Mouse (Mus musculus) forebrain, embryonic 12.5 days (tissue): Measurements from ENCODE around the gene B430306N03Rik. TPM values are rescaled to one million over a fixed set of nuclear protein-coding genes. Genes with fewer than 3 reads are reported as not detected.

Source experiments
- ATAC-seq: fragments of 200-750 bp; cut with Nextera tagmentation; 2 replicates; pipeline ENCODE4 v1.8.0; 2017; ENCODE audit warnings: moderate TSS enrichment; ENCODE audit not compliant: low FRiP score
- H3K27ac ChIP-seq: fragments of 300-500 bp; sonication (generic); 2 replicates; pipeline ENCODE4 v1.5.1; 2016; ENCODE audit warnings: mild to moderate bottlenecking
- H3K27me3 ChIP-seq: fragments of 300-500 bp; sonication (generic); 2 replicates; pipeline ENCODE4 v1.6.1; 2016; ENCODE audit warnings: mild to moderate bottlenecking
- H3K36me3 ChIP-seq: fragments of 300-500 bp; sonication (generic); replicated peaks from 2 replicates; pipeline ENCODE4 v1.6.1; 2016; ENCODE audit warnings: mild to moderate bottlenecking
- H3K4me1 ChIP-seq: fragments of 300-500 bp; sonication (generic); 2 replicates; pipeline ENCODE4 v1.6.1; 2016
- H3K4me2 ChIP-seq: fragments of 300-500 bp; sonication (generic); 2 replicates; pipeline ENCODE4 v1.6.1; 2016; ENCODE audit warnings: mild to moderate bottlenecking, moderate library complexity
- H3K4me3 ChIP-seq: fragments of 300-500 bp; sonication (generic); replicated peaks from 2 replicates; pipeline ENCODE4 v1.5.1; 2016; ENCODE audit warnings: mild to moderate bottlenecking
- H3K9ac ChIP-seq: fragments of 300-500 bp; sonication (generic); 2 replicates; pipeline ENCODE4 v1.6.1; 2016; ENCODE audit warnings: mild to moderate bottlenecking
- H3K9me3 ChIP-seq: fragments of 300-500 bp; sonication (generic); 2 replicates; pipeline ENCODE4 v1.6.1; 2016
- WGBS: fragments of 180-500 bp; shearing (Covaris S2); methylation state at CpG from one replicate; pipeline ENCODE4 v1.1.7; 2016; 5-methylcytosine and 5-hydroxymethylcytosine counted together
- polyA plus RNA-seq: library from polyadenylated mRNA; unstranded; fragments of >200 nt; fragmentation: Nextera tagmentation; extraction: Ambion mirVana; gene quantifications from 2 replicates; pipeline ENCODE4 v1.2.1, GENCODE M21; 2016

B430306N03Rik gene
- polyA plus RNA-seq, 1 experiment from 2014 or later, result not detected

DNA sequence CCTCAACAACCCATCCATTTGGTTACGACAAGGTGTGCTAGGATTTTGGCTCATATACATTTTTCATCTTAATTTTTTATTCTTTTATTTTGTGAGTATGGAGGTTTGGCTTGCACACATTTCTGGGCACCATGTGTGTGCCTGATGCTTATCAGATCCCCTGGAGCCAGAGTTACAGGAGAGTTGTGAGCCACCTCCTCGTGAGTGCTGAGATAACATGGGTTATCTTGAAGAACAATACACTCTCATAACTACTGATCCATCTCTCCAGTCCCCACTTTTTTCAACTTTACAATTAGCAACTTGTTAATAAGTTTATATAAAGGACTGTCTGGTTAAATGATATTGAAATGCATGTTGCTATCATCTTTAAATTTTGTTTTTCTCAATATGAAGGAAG is 5.3 kb downstream of the B430306N03Rik start:
- Histone ChIP-seq H3K9ac (no peak overlapping the region), H3K27me3 (no peaks in the 10 kb centered on the region), H3K4me3 (no peak overlapping the region), H3K9me3 (no peaks in the 10 kb centered on the region), H3K4me2 (no peak overlapping the region), H3K27ac (no peak overlapping the region), H3K4me1 (no peaks in the 10 kb centered on the region), H3K36me3 (no peaks in the 10 kb centered on the region)
- no peak for ATAC-seq
- WGBS, result 82% methylated on average over 2 of the region's 2 CpGs

GRCm38 (mm10) chr17:48323236-48323635 is 7.3 kb downstream of the B430306N03Rik start:
- Histone ChIP-seq H3K36me3 (no peaks in the 10 kb centered on the region), H3K27me3 (no peaks in the 10 kb centered on the region), H3K9ac (no peak overlapping the region), H3K4me3 (no peak overlapping the region), H3K4me2 (no peak overlapping the region), H3K27ac (no peak overlapping the region), H3K4me1 (no peaks in the 10 kb centered on the region), H3K9me3 (no peaks in the 10 kb centered on the region)
- no peak for ATAC-seq
- 63% methylated on average over 3 of the region's 3 CpGs for WGBS

DNA sequence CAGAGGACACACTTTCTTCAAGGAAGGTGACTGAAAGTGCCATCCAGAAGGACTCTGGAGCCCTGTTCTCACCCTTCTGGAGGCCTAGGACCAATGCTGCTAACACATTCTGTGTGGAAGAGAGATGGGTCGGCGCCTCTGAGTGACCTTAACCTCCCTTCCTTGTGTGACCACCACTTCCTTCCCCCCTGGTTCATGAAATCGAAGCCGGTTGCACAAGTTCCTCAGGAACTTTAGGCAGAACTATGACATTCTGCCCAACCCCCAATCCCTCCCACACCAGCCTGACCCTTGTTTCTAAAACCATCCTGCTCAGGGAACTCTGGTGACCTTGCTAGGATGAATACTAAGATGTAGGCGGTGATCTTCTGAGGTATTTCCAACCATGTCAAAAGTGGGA is 8.3 kb downstream of the B430306N03Rik start:
- H3K36me3 ChIP-seq, result no peaks in the 10 kb centered on the region
- WGBS, result 93% methylated on average over 5 of the region's 5 CpGs

DNA sequence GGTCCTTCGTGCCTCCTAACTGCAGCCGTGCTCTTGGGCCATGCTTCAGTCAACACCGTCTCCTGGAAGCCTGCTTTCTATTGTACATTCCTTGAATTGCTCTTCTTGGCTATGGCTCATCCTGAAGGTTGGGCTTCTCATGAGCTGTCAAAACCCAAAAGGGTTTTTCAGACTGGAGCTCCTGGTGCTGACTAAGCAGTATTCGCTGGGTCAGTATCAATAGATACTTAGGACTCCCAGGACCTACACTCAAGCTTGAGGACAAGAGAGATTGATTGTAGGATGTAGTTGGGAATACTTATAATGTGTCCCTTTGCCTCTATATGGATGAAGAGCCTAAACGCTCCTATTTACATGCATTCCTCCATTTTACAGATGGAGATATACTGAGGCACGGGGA is 9.2 kb downstream of the B430306N03Rik start:
- Histone ChIP-seq H3K27ac (no peak overlapping the region), H3K36me3 (no peaks in the 10 kb centered on the region), H3K27me3 (no peaks in the 10 kb centered on the region), H3K4me1 (no peaks in the 10 kb centered on the region), H3K4me3 (no peak overlapping the region), H3K4me2 (no peak overlapping the region), H3K9ac (no peak overlapping the region), H3K9me3 (no peaks in the 10 kb centered on the region)
- ATAC-seq, result no peak
- 89% methylated on average over 6 of the region's 6 CpGs for WGBS

More for the DNA sequence above, 8.3 kb downstream of the B430306N03Rik start:
- no peak overlapping the region for H3K4me3 ChIP-seq
- no peak overlapping the region for H3K9ac ChIP-seq
- ATAC-seq, result no peak
- H3K27ac ChIP-seq, result no peak overlapping the region
- H3K4me1 ChIP-seq, result no peaks in the 10 kb centered on the region
- no peaks in the 10 kb centered on the region for H3K27me3 ChIP-seq
- no peak overlapping the region for H3K4me2 ChIP-seq
- no peaks in the 10 kb centered on the region for H3K9me3 ChIP-seq

GRCm38 (mm10) chr17:48325638-48326037 is 9.7 kb downstream of the B430306N03Rik start:
- Histone ChIP-seq H3K4me3 (no peak overlapping the region), H3K9ac (no peak overlapping the region), H3K36me3 (no peaks in the 10 kb centered on the region), H3K27ac (no peak overlapping the region), H3K4me2 (no peak overlapping the region), H3K9me3 (no peaks in the 10 kb centered on the region), H3K4me1 (no peaks in the 10 kb centered on the region), H3K27me3 (no peaks in the 10 kb centered on the region)
- ATAC-seq, result no peak
- WGBS, result 91% methylated on average over 11 of the region's 11 CpGs

GRCm38 (mm10) chr17:48326656-48327055 is 10.7 kb downstream of the B430306N03Rik start:
- Histone ChIP-seq H3K27ac (no peak overlapping the region), H3K36me3 (no peaks in the 10 kb centered on the region), H3K4me2 (no peak overlapping the region), H3K9me3 (no peaks in the 10 kb centered on the region), H3K27me3 (no peaks in the 10 kb centered on the region), H3K9ac (no peak overlapping the region), H3K4me1 (no peaks in the 10 kb centered on the region), H3K4me3 (no peak overlapping the region)
- ATAC-seq, result no peak
- WGBS, result 81% methylated on average over 4 of the region's 4 CpGs

DNA sequence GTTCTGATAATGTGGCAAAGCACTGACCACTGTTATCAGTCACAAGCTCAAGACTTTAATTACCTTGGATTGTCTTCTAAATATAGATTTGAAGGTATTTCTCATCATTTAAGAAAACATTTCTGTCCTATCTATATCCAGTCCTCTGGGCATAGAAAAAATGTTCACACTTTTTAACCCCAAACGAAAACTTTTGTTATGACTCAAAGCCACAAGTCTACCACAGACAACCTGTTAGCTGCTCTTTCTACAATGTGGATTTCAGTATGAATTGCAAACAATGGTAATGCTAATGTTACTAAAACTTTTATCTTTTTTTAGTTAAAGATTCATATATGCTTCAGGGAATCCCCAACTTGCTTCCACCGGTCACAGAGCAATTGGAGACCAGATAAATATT is 16.6 kb downstream of the B430306N03Rik start:
- no peak overlapping the region for H3K4me3 ChIP-seq
- H3K9ac ChIP-seq, result no peak overlapping the region
- H3K9me3 ChIP-seq, result no peaks in the 10 kb centered on the region
- H3K4me2 ChIP-seq, result no peak overlapping the region
- H3K4me1 ChIP-seq, result no peaks in the 10 kb centered on the region
- 94% methylated on average over 2 of the region's 2 CpGs for WGBS
- ATAC-seq, result no peak
- no peaks in the 10 kb centered on the region for H3K36me3 ChIP-seq
- no peak overlapping the region for H3K27ac ChIP-seq
- no peaks in the 10 kb centered on the region for H3K27me3 ChIP-seq

DNA sequence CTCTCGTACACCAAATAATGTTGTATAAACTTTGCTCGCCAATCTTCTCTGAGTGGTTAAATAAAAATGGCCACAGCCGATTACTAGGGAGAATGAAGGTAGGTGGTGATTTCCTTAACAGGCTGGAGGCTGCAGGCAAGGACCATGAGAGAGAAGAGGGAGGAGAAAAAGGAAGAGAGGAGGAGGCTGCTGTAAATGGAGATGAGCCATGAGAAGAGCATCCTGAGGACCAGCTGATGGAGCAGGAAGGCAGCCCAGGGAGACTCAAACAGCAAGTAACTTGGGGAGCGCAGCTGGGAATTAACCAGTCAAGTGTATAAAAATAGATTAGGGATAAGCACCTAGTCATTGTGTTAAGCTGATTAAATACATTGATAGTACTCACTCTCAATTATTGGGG is 18.2 kb downstream of the B430306N03Rik start:
- no peak overlapping the region for H3K4me3 ChIP-seq
- no peak for ATAC-seq

DNA sequence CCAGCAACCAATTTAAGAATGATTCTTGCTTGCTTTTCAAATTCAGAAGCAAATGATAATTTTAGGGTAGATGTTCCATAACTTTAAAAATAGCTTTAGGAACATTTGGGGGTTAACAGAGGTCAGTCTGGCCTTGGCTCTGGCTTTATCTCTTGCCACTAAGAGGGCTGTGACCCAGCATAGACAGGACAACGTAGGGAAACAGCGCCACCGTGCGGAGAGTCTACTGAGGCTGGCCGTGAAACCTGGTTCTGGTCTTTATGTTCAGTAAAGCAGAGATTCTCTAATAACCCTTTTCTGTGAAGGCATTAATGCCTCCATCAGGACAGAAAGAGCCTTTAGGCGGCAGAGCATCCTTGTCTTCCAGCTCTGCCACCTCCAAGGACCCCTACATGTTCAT is 20.9 kb downstream of the B430306N03Rik start:
- no peak overlapping the region for H3K27ac ChIP-seq
- H3K27me3 ChIP-seq, result no peaks in the 10 kb centered on the region
- H3K4me1 ChIP-seq, result no peaks in the 10 kb centered on the region
- H3K9ac ChIP-seq, result no peak overlapping the region
- no peaks in the 10 kb centered on the region for H3K9me3 ChIP-seq
- no peak overlapping the region for H3K4me3 ChIP-seq
- no peak for ATAC-seq
- no peaks in the 10 kb centered on the region for H3K36me3 ChIP-seq
- WGBS, result 2% methylated on average over 6 of the region's 6 CpGs
- no peak overlapping the region for H3K4me2 ChIP-seq

More for the DNA sequence above, 18.2 kb downstream of the B430306N03Rik start:
- Histone ChIP-seq H3K27ac (no peak overlapping the region), H3K4me1 (no peaks in the 10 kb centered on the region), H3K9ac (no peak overlapping the region), H3K27me3 (no peaks in the 10 kb centered on the region), H3K36me3 (no peaks in the 10 kb centered on the region), H3K9me3 (no peaks in the 10 kb centered on the region), H3K4me2 (no peak overlapping the region)
- 83% methylated on average over 4 of the region's 4 CpGs for WGBS

DNA sequence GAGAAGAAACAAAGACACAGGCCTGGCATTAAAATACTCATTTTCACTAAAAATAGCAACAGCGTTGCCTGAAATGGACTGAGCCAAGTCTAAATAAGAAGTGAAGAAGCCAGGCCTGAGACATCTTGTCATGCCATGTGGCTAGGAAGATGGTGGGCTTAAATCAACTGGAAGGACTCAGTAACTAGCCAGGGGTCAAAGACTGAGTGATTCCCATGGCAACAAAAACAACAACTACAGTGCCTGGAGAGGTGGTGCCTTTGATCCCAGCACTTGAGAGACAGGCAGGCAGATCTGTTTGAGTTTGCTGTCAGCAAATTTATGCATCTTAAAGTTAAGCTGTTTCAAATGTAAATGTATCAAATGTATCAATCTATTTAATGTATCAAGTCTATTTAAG is 24.3 kb downstream of the B430306N03Rik start:
- no peak overlapping the region for H3K4me2 ChIP-seq
- no peak for ATAC-seq
- 97% methylated on average over 1 of the region's 1 CpGs for WGBS
- no peak overlapping the region for H3K4me3 ChIP-seq
- H3K27ac ChIP-seq, result no peak overlapping the region
- no peaks in the 10 kb centered on the region for H3K27me3 ChIP-seq
- H3K4me1 ChIP-seq, result no peaks in the 10 kb centered on the region
- no peaks in the 10 kb centered on the region for H3K9me3 ChIP-seq
- H3K36me3 ChIP-seq, result no peaks in the 10 kb centered on the region
- H3K9ac ChIP-seq, result no peak overlapping the region

GRCm38 (mm10) chr17:48341947-48342346 is 26.0 kb downstream of the B430306N03Rik start:
- no peak overlapping the region for H3K9ac ChIP-seq
- ATAC-seq, result no peak
- 71% methylated on average over 3 of the region's 3 CpGs for WGBS

DNA sequence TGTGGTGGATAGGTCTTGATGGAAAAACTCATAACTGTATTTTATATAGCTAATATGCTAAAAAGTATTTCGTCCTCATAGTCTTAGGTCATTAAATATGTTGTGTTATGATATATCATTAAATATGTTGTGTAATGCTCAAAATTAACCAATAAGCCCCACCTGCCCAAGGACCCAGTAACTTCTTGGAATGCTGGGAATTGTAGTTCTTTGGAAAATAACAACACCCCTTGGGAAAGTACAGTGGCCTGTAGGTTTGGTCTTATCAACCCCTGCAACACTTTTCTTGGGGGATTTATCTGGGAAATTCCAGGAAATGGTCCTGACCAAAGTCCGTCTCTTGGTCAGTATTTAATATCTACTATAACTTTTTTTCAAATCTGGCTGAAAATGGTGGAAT is 27.1 kb downstream of the B430306N03Rik start:
- Histone ChIP-seq H3K4me2 (no peak overlapping the region), H3K9ac (no peak overlapping the region), H3K9me3 (no peaks in the 10 kb centered on the region), H3K4me1 (no peaks in the 10 kb centered on the region), H3K36me3 (no peaks in the 10 kb centered on the region), H3K4me3 (no peak overlapping the region), H3K27ac (no peak overlapping the region), H3K27me3 (no peaks in the 10 kb centered on the region)
- 84% methylated on average over 2 of the region's 2 CpGs for WGBS
- no peak for ATAC-seq

More at GRCm38 (mm10) chr17:48341947-48342346, 26.0 kb downstream of the B430306N03Rik start:
- no peak overlapping the region for H3K27ac ChIP-seq
- H3K4me2 ChIP-seq, result no peak overlapping the region
- H3K36me3 ChIP-seq, result no peaks in the 10 kb centered on the region
- no peaks in the 10 kb centered on the region for H3K27me3 ChIP-seq
- no peak overlapping the region for H3K4me3 ChIP-seq
- H3K4me1 ChIP-seq, result no peaks in the 10 kb centered on the region
- H3K9me3 ChIP-seq, result no peaks in the 10 kb centered on the region

DNA sequence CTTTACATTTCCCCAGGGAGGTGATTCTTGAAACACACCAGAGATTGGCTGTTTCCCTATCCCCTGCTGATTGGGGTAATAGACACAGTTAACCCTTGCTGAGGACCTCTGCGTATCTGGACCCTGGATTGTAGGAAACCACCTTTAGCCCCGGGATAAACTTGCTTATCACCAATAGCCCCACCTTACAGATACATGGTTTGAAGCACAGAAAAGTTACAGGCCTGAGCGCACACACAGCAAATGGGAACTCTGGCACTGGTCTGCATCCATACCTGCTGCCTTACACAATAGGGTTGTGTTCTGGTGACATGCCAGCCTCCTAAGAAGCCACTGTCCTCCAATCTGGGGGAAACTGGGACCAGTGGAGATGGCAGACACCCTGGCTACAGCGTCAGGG is 29.9 kb downstream of the B430306N03Rik start:
- H3K36me3 ChIP-seq, result no peaks in the 10 kb centered on the region
- H3K4me3 ChIP-seq, result no peak overlapping the region
- H3K4me1 ChIP-seq, result no peaks in the 10 kb centered on the region
- no peaks in the 10 kb centered on the region for H3K27me3 ChIP-seq
- no peak overlapping the region for H3K4me2 ChIP-seq
- WGBS, result 87% methylated on average over 4 of the region's 4 CpGs
- no peak overlapping the region for H3K27ac ChIP-seq
- no peak overlapping the region for H3K9ac ChIP-seq
- H3K9me3 ChIP-seq, result no peaks in the 10 kb centered on the region
- ATAC-seq, result no peak

GRCm38 (mm10) chr17:48346231-48346630 is 30.3 kb downstream of the B430306N03Rik start, which contains the start of gene Trem2:
Gene Trem2, plus strand, starts transcription at chr17:48346401.
- no peak within 1 kb of the TSS for H3K27ac ChIP-seq
- H3K9ac ChIP-seq, result no peak within 1 kb of the TSS
- H3K4me2 ChIP-seq, result no peak within 1 kb of the TSS
- H3K36me3 ChIP-seq, result no peaks in the 10 kb centered on the region
- 86% methylated on average over 5 of the region's 5 CpGs for WGBS
- no peaks in the 10 kb centered on the region for H3K4me1 ChIP-seq
- no peaks in the 10 kb centered on the region for H3K27me3 ChIP-seq
- ATAC-seq, result no peak
- H3K9me3 ChIP-seq, result no peaks in the 10 kb centered on the region
- no peak within 1 kb of the TSS for H3K4me3 ChIP-seq
